Mouse (Mus musculus) embryonic fibroblast, embryonic 13.5 days (primary cell): ENCODE data around the gene Pbx1. TPM values are rescaled to one million over a fixed set of nuclear protein-coding genes. Genes with fewer than 3 reads are reported as not detected.

Experiments used
- H3K27ac ChIP-seq: 2 replicates; pipeline ENCODE4 v1.5.1; 2012; ENCODE audit warnings: low read length, control low read depth, inconsistent platforms; ENCODE audit not compliant: insufficient read depth
- H3K4me1 ChIP-seq: 2 replicates; pipeline ENCODE4 v1.6.1; 2011; ENCODE audit warnings: low read length; ENCODE audit not compliant: control insufficient read depth, insufficient read depth
- H3K4me3 ChIP-seq: 2 replicates; pipeline ENCODE4 v1.5.1; 2011; ENCODE audit warnings: mild to moderate bottlenecking, control low read depth, low read length; ENCODE audit not compliant: insufficient read depth
- CTCF ChIP-seq: IDR thresholded peaks from 2 replicates; pipeline ENCODE4 v1.5.1; 2011; ENCODE audit warnings: mild to moderate bottlenecking, control low read depth, low read length, moderate library complexity, borderline replicate concordance; ENCODE audit not compliant: insufficient read depth
- POLR2A ChIP-seq: IDR thresholded peaks from 2 replicates; pipeline ENCODE4 v1.6.1; 2011; ENCODE audit warnings: low read depth, mild to moderate bottlenecking, control low read depth, low read length, moderate library complexity
- polyA plus RNA-seq: library from polyadenylated mRNA; stranded (reverse); fragments of >200 nt; gene quantifications from 2 replicates; pipeline ENCODE4 v1.2.4, GENCODE M21; 2011; ENCODE audit warnings: low read depth; ENCODE audit not compliant: missing spikeins, insufficient read length

Gene Pbx1
- polyA plus RNA-seq, 1 experiment = 117 TPM

DNA sequence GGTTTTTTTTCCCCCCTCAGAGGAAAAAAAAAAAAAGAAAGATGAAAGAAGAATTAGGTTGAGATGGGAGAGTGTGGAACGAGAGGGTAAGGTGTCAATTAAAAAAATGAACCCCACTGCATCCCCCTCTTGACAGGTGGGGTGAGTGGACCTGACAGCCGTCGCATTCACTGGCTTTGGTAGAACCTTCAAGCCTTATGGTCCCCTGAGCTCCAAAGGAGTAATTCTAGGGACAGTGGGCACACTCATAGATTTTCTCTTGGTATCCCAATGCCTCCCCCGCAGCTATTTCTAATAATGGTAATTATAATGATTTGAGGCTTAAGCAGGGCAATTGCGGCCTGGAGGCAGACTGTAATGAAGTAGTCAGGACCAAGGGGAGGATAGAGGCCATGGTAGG, 167.0 kb downstream of the Pbx1 start:
- no peak overlapping the region for H3K27ac ChIP-seq
- no peak overlapping the region for H3K4me3 ChIP-seq
- peaks cover 1% of the 10 kb centered on the region; the same call in 1 of the 2 replicates for H3K4me1 ChIP-seq
- TF ChIP-seq POLR2A (no peak), CTCF (no peak)

DNA sequence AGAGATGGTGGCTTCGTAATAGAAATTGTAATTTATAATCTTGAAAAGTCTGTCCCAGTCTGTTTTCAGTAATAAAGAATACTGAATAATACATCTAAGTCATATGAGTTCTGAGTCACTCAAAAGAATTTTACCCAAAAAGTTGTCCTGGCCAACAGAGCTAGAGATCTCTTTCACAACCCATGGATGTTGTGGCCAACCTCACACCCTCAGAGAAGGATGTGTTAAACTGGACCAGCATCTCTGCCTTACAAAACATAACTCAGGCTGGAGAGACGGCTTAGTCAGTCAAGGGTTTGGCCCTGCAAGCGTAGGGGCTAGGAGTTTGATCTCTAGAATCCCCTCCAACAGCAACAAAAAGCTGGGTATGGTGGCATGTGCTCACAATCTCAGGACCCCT, 171.7 kb downstream of the Pbx1 start:
- H3K4me3 ChIP-seq = no peak overlapping the region
- peak overlapping the region; percentile 55 for H3K27ac ChIP-seq
- H3K4me1 ChIP-seq = peaks cover 5% of the 10 kb centered on the region
- TF ChIP-seq POLR2A (no peak), CTCF (no peak)

DNA sequence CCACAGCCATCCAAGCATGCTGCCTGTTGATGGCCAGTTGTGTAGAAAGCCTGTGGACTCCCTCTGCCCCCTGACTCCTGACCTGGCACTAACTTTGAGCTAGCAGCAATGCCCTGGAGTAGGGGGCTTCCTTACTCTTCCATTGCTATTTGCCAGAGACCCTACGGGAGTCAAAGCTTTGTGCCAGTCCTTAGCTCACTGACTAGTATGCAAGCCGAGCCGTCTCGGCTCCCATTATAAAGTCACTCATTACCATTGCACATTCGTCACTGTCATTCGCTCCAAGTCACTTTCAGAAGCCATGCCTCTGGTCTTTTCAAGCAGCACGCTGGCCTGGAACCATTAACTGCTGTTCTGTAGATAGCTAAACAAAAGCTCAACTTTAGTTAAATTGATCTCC, 173.2 kb downstream of the Pbx1 start:
- H3K4me3 ChIP-seq = no peak overlapping the region

DNA sequence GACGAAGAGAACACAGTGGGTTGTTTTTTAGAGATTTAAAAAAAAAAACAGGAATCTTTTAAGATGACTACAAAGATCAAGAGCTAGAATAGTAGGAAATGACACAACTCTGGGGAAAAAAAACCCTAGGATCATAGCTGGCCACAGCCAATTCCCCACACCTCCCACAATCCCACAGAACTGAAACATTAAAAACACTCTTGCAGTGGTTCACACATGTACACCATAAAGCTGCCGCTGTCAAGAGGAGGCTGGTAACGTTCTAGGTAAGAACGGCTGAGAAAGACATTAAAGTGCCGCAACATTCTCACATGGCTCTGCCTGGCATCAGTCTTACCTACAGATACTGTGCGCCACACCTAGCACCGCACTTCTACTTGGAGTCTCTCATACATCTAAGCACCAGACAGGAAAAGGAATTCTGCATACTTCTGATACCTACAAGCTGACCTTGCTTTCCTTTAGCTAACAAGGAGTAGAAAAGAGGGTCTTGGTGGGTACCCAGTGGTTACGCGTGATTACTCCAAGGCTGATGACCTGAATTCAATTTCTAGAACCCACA, 176.6 kb downstream of the Pbx1 start:
- Histone ChIP-seq H3K27ac (no peak overlapping the region), H3K4me1 (peaks cover 5% of the 10 kb centered on the region), H3K4me3 (no peak overlapping the region)
- no peak for TF ChIP-seq CTCF
- no peak for TF ChIP-seq POLR2A

More for the DNA sequence above, 173.2 kb downstream of the Pbx1 start:
- no peak overlapping the region for H3K27ac ChIP-seq
- TF ChIP-seq CTCF (no peak), POLR2A (no peak)
- peaks cover 5% of the 10 kb centered on the region for H3K4me1 ChIP-seq

DNA sequence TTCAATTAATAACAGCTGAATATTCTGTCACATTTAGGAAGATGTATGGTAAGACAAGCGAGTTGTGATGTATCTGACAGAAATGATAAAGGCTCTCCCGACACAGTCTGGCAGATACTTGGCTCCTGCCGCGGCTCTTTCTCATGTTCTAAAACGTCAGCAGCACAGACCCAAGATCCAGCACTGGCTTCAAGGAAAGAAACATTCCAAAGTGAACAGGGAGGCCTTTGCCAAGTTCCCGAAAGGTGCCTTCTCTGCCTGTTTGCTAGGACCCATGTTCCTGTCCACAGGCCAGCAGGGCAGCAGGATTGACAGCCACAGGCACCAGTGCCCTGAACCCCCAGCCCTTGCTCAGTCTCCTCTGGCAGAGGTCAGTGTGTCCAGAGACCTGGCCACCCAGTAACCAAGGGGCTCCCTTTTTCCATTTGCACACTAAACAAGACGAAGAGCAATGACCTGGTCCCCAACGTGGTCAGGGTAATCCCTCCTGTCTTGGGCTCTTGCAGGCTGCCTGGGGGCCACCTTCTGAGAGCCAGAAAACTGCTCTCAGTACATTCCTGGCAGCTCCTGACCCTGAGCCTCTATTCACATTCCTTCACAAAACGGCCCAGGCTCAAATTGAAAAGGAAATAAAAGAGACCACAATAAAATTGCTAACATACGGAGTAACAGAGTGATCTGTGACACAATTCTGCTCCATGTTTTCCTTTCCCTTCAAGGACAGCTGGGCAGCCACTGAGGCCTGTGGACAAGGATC, 184.9 kb downstream of the Pbx1 start:
- H3K27ac ChIP-seq = peak overlapping the region; percentile 56
- TF ChIP-seq CTCF (no peak), POLR2A (no peak)
- no peak overlapping the region for H3K4me3 ChIP-seq
- H3K4me1 ChIP-seq = peaks cover 16% of the 10 kb centered on the region

DNA sequence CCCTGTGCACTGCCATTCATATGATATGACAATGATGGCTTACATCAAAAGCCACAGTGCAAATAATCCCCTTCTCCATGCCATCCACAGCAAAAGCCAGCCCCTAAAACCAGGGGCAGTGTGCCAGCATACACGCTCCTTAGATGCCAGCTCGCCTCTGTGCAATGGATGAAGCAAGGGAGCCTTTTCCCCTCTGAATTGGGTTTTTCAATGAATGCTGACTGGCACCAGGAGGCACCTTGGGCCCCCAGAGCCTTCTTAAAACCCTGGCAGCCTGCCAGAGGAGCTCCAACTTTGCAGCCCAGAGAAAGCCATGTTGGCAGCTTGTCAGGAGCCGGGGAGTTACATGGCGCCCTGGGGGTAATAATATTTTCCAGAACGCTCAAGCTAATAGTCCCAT, 186.5 kb downstream of the Pbx1 start:
- H3K4me1 ChIP-seq = peaks cover 20% of the 10 kb centered on the region
- no peak overlapping the region for H3K4me3 ChIP-seq
- TF ChIP-seq CTCF = no peak
- no peak for TF ChIP-seq POLR2A
- no peak overlapping the region for H3K27ac ChIP-seq

DNA sequence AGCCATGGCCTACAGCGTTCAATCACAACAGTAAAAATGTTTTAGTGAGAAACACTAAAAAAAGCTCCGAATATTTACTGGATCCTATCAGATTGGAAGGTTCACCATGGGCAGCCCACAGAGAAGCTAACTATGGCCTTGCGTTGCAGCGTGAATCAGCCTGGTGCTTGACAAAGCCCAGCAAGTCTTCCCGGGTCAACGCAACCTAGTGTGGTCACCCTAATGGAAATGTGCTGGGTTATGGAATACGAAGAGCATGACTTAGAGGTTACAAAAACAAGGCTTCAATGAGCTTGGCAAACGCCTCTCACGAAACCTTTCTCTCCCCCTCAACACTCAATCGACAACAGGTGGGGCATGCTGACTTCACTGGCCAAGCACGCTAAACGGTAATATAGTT, 188.3 kb downstream of the Pbx1 start:
- TF ChIP-seq CTCF = no peak
- TF ChIP-seq POLR2A = no peak
- no peak overlapping the region for H3K4me3 ChIP-seq
- H3K4me1 ChIP-seq = peaks cover 23% of the 10 kb centered on the region
- peak overlapping the region; percentile 69 for H3K27ac ChIP-seq

DNA sequence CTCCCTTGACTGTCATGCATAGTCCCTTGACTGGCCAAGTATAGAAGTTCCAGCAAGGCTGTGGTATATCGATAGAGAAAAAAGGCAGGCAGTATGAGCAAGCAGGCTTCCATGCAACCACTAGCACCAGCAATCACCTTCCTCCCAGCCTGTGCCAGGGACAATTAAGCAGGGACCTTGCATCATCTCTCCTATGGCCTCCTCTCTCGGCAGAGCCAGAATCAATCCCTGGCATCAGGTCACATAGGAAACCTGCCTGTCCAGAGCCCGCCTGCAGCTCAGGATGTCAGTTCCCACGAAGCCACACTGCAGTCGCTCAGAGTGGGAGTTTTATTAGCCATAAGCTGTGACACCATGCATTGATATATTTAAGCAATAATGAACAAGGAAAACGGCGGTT, 189.0 kb downstream of the Pbx1 start:
- Histone ChIP-seq H3K4me1 (peaks cover 23% of the 10 kb centered on the region), H3K27ac (peak overlapping the region; percentile 69), H3K4me3 (no peak overlapping the region)
- no peak for TF ChIP-seq POLR2A
- no peak for TF ChIP-seq CTCF

DNA sequence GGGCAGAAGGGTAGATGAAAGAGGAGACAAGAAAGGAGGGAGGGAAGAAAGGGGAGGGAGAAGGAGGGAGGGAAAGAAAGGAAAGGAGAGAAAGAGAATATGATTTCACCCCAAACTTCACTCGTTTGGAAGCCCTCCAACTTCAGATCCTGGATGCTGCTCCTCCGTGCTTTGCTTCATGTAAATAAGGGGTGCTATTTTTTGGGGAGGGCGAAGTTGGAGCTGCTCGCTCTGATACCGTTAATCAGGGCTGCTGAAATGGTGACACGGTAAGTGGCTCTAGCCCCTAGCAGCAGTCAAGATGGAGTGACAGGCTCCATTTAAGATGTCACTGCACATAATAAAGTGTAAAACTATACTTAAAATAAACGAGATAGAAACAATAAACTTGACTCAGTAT, 190.8 kb downstream of the Pbx1 start:
- TF ChIP-seq POLR2A (no peak), CTCF (no peak)
- H3K27ac ChIP-seq = peak overlapping the region; percentile 62; the same call in 1 of the 2 replicates
- H3K4me3 ChIP-seq = no peak overlapping the region
- peaks cover 19% of the 10 kb centered on the region for H3K4me1 ChIP-seq

DNA sequence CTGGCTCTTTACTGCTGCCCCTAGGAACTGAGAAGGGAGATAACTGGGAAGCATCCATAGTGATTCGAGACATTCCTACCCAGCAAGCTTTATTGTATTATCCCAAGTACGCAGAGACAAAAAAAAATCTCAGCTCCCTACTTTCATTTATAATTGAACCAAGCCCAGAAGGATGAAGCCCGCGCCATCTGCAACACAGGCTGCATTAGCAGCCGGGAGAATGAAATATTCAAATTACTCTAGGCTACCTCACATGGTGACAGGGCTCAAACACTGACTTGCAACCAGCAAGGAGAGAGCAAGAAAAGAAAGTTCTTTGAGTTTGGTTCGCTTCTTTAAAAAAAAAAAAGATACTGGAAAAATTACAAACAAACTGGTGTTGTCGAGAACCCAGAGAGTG, 191.2 kb downstream of the Pbx1 start:
- Histone ChIP-seq H3K4me3 (no peak overlapping the region), H3K4me1 (peaks cover 18% of the 10 kb centered on the region), H3K27ac (peak overlapping the region; percentile 62; the same call in 1 of the 2 replicates)
- TF ChIP-seq CTCF = no peak
- no peak for TF ChIP-seq POLR2A
